In the genomic region with DNA sequence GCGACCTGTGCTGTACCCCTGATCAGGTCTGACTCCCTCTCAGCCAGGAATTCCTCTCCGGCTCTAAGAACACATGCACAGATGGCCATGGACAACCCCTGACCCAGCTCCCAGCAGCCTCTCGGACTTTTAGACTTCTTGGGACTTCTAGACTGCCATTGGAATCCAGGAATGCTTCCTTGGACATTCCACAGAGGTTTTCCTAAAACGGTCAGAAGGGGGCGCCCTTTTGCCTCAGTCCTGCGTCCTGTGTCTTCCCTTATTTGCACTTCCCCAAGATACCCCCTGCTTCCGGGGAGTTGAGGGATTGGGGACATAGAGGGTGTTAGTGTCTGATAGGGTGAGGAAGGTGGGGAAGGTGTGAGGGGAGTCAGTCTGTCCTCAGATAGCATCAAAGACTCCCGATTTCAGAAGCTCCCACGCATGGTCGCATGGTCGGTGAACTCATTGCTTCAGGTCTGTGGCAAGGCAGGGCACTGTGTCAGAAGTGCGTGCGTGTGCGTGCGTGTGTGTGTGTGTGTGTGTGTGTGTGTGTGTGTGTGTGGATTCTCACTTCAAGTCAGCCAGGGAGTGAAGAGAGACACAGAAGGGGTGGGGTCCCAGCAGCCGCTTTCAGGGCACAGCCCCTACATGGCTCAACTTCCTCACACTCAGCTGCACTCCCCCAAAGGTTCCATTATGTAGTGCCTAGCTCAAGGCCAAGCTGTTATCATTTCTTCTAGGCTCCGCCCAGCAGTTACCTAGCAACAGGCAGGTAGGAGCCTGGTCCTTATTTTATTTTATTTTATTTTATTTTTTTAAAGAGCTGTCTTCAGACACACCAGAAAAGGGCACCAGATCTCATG, we compare ENCODE assay signal across 8 mouse cellular contexts. TPM values are rescaled to one million over a fixed set of nuclear protein-coding genes. Genes with fewer than 3 reads are reported as not detected.
A peak's percentile ranks its signal among the peaks of the same experiment; 100 is the strongest.
DNase-seq lines count a peak whose midpoint lies in the region; ATAC-seq and TF ChIP-seq lines count a peak whose summit lies in the region.

No protein-coding gene starts in this region.

- 0 out of 2 replicates have a peak overlapping the region, but pooled peaks have one; percentile 3 for H3K27ac ChIP-seq in ES-E14 (ENCODE audit: insufficient read depth, low read depth, low read length, poor library complexity, severe bottlenecking)
- no peak overlapping the region for H3K27ac ChIP-seq in lung, embryonic 14.5 days (ENCODE audit: low read depth)

- no peak overlapping the region for H3K4me2 ChIP-seq in lung, embryonic 14.5 days

- no peak overlapping the region for H3K4me3 ChIP-seq in ES-E14 (ENCODE audit: insufficient read depth in 1 of 2, low read depth in 1 of 2, low read length in 2 of 2, poor library complexity in 1 of 2, severe bottlenecking in 1 of 2)
- H3K4me3 ChIP-seq in lung, embryonic 14.5 days (ENCODE audit: low read depth, low read length): no peak overlapping the region

- TF ChIP-seq POLR2A in brain, embryonic 14.5 days (IDR thresholded peaks at IDR 0.05; ENCODE audit: borderline replicate concordance, extremely low read depth, insufficient read depth, insufficient read length, poor library complexity, severe bottlenecking): no peak

- in situ Hi-C loops in ES-E14 (cut with MboI; ENCODE audit: low sequenced_read_pairs in 2 of 2, unreplicated experiment in 2 of 2): no loop called here

- peak; percentile 28; the same call in 1 of the 2 replicates for ATAC-seq in lung, embryonic 14.5 days (ENCODE audit: insufficient read depth)
- ATAC-seq in erythroblast, adult 5-6 weeks (replicated peaks; ENCODE audit: low FRiP score, poor library complexity, severe bottlenecking): no peak; the same call in 1 of the 2 replicates

- peak; percentile 45; the same call in 1 of the 2 replicates for TF ChIP-seq CTCF in brain, embryonic 14.5 days (IDR thresholded peaks at IDR 0.05; ENCODE audit: borderline replicate concordance, extremely low read depth, insufficient read depth, insufficient read length)
- peak; percentile 40 for TF ChIP-seq CTCF in lung, embryonic 14.5 days (IDR thresholded peaks at IDR 0.05; ENCODE audit: low read depth)

- intact Hi-C loops in heart, postnatal 14 days (cut with DNase I): no loop called here

- H3K9ac ChIP-seq in ES-E14 (ENCODE audit: insufficient read depth, low read depth, low read length, poor library complexity, severe bottlenecking): no peak overlapping the region
- H3K9ac ChIP-seq in lung, embryonic 14.5 days: no peak overlapping the region

- WGBS in lung, embryonic 14.5 days: 64% methylated on average over 17 of the region's 17 CpGs

- peak; percentile 23 to 47 for DNase-seq in layer of hippocampus, postnatal 10 days (ENCODE audit: low spot score in 2 of 2)
- DNase-seq in layer of hippocampus, postnatal 14 days (ENCODE audit: low spot score in 2 of 2): no peak
- no peak for DNase-seq in ES-E14 (ENCODE audit: low read depth, low spot score)
- DNase-seq in brain, embryonic 14.5 days (ENCODE audit: low read depth): no peak
- DNase-seq in heart, postnatal 14 days: peak; percentile 43 to 68
- peak; percentile 49 for DNase-seq in lung, embryonic 14.5 days
- no peak for DNase-seq in cerebellum, adult 9-10 months

- H3K27me3 ChIP-seq in lung, embryonic 14.5 days (ENCODE audit: insufficient read depth, low read length): no peaks in the 10 kb centered on the region

- H3K36me3 ChIP-seq in ES-E14 (ENCODE audit: control insufficient read depth, insufficient read depth, low read length, poor library complexity, severe bottlenecking): no peaks in the 10 kb centered on the region
- no peaks in the 10 kb centered on the region for H3K36me3 ChIP-seq in lung, embryonic 14.5 days (ENCODE audit: insufficient read depth)

- no peaks in the 10 kb centered on the region for H3K9me3 ChIP-seq in ES-E14 (ENCODE audit: control insufficient read depth, insufficient read depth, low read depth, low read length)
- no peaks in the 10 kb centered on the region for H3K9me3 ChIP-seq in lung, embryonic 14.5 days (ENCODE audit: low read depth, low read length)

- peaks cover 0 to 10% of the 10 kb centered on the region in 2 experiments; a peak in 2 of 4 replicates for H3K4me1 ChIP-seq in ES-E14 (ENCODE audit: control insufficient read depth in 2 of 2, insufficient read depth in 2 of 2, low read length in 2 of 2, poor library complexity in 1 of 2)
- H3K4me1 ChIP-seq in lung, embryonic 14.5 days (ENCODE audit: insufficient read depth): peaks cover 4% of the 10 kb centered on the region; the same call in 1 of the 2 replicates

TF ChIP-seq in ES-E14, 5 proteins besides CTCF, POLR2A, EP300 and RAD21:
- TF ChIP-seq ZNF384 (IDR thresholded peaks at IDR 0.05; ENCODE audit: low read depth, low read length) (no peak), CHD2 (IDR thresholded peaks at IDR 0.05; ENCODE audit: low read depth, low read length) (no peak), ZC3H11A (IDR thresholded peaks at IDR 0.05; ENCODE audit: borderline replicate concordance, low read depth, low read length) (no peak), HCFC1 (IDR thresholded peaks at IDR 0.05; ENCODE audit: borderline replicate concordance, insufficient read depth, low read length) (no peak), MAFK (IDR thresholded peaks at IDR 0.05; ENCODE audit: insufficient read depth, low read depth, low read length) (no peak)

RNA-seq across cellular contexts. Expression of gene Klhl25, which starts 40.4 kb away (rescaled TPM):
- total RNA-seq in layer of hippocampus, postnatal 10 days (2021): 10 to 100 TPM; 15.6 to 18.9 TPM
- 10 to 100 TPM; 10.6 to 16.5 TPM for total RNA-seq in layer of hippocampus, postnatal 14 days (2021)
- total RNA-seq in ES-E14 (2012; rRNA removed): 9.5 and 10.8 TPM in 2 replicates
- 30.9 and 31.0 TPM in 2 replicates for polyA plus RNA-seq in brain, embryonic 14.5 days (2012; rRNA removed)
- 1 to 10 TPM; 6.5 to 7.4 TPM for total RNA-seq in heart, postnatal 14 days (2021)
- 16.5 and 18.6 TPM in 2 replicates for polyA plus RNA-seq in lung, embryonic 14.5 days (2014; fragmentation: Nextera tagmentation; extraction: Ambion mirVana)
- total RNA-seq in erythroblast, adult 5-6 weeks (2015; ENCODE audit: low replicate concordance): 74.7 and 77.5 TPM in 2 replicates
- total RNA-seq in erythroblast, adult 5-6 weeks (2017; ENCODE audit: low replicate concordance): 189 and 190 TPM in 2 replicates

Comparison
In these comparisons a context has a peak if more than half of its experiments do, and no peak if none do; other contexts are left out.
1. DNase-seq: peak in layer of hippocampus, postnatal 10 days (2 of 2), heart, postnatal 14 days (2 of 2) and lung, embryonic 14.5 days (single experiment); none in layer of hippocampus, postnatal 14 days (0 of 2), ES-E14 (single experiment), brain, embryonic 14.5 days (single experiment) and cerebellum, adult 9-10 months (single experiment).